Mouse (Mus musculus) megakaryocyte, embryonic 14.5 days (primary cell): ENCODE measurements around the gene Slc25a21. TPM values are rescaled to one million over a fixed set of nuclear protein-coding genes. Genes with fewer than 3 reads are reported as not detected.

ENCODE experiments used
- H3K27me3 ChIP-seq: replicated peaks from 2 replicates; pipeline ENCODE3; 2012; ENCODE audit warnings: inconsistent platforms
- H3K36me3 ChIP-seq: replicated peaks from 2 replicates; pipeline ENCODE3; 2012; ENCODE audit warnings: low read length, inconsistent platforms, mixed read lengths
- H3K4me1 ChIP-seq: 2 replicates; pipeline ENCODE4 v1.6.1; 2012; ENCODE audit warnings: inconsistent platforms
- H3K4me3 ChIP-seq: replicated peaks from 2 replicates; pipeline ENCODE3; 2012; ENCODE audit warnings: moderate library complexity, mild to moderate bottlenecking, inconsistent platforms
- H3K9me3 ChIP-seq: 2 replicates; pipeline ENCODE4 v1.6.1; 2012; ENCODE audit warnings: inconsistent platforms
- FLI1 ChIP-seq: IDR thresholded peaks from 2 replicates; pipeline ENCODE4 v1.6.1; 2012; ENCODE audit warnings: low read length, inconsistent platforms, mixed read lengths
- GATA1 ChIP-seq: IDR thresholded peaks from 3 replicates; pipeline ENCODE4 v1.6.1; 2012; ENCODE audit warnings: mixed read lengths, low read length, inconsistent platforms, borderline replicate concordance
- polyA plus RNA-seq: library from polyadenylated mRNA; stranded (reverse); fragments of >175 nt; gene quantifications from 2 replicates; pipeline ENCODE4 v1.2.3, GENCODE M21; 2012; ENCODE audit warnings: low replicate concordance; ENCODE audit not compliant: insufficient read depth

Gene Slc25a21
- polyA plus RNA-seq, 1 experiment, result 0.18 TPM

- Histone ChIP-seq H3K4me1 (no peaks in the 10 kb centered on the region), H3K27me3 (no peaks in the 10 kb centered on the region), H3K36me3 (no peaks in the 10 kb centered on the region), H3K9me3 (peaks cover 5% of the 10 kb centered on the region; the same call in 1 of the 2 replicates), H3K4me3 (no peak overlapping the region)
- TF ChIP-seq GATA1 (no peak), FLI1 (no peak)
Measured at GRCm38 (mm10) chr12:56897221-56897937, 299.9 kb downstream of the Slc25a21 start.

- no peak overlapping the region for H3K4me3 ChIP-seq
- peaks cover 5% of the 10 kb centered on the region; the same call in 1 of the 2 replicates for H3K9me3 ChIP-seq
- H3K36me3 ChIP-seq, result no peaks in the 10 kb centered on the region
- TF ChIP-seq GATA1 (no peak), FLI1 (no peak)
- H3K27me3 ChIP-seq, result no peaks in the 10 kb centered on the region
- no peaks in the 10 kb centered on the region for H3K4me1 ChIP-seq
Measured at GRCm38 (mm10) chr12:56894963-56895362, 302.3 kb downstream of the Slc25a21 start.

- Histone ChIP-seq H3K36me3 (no peaks in the 10 kb centered on the region), H3K27me3 (no peaks in the 10 kb centered on the region), H3K4me3 (no peak overlapping the region), H3K9me3 (peaks cover 8% of the 10 kb centered on the region), H3K4me1 (no peaks in the 10 kb centered on the region)
- TF ChIP-seq GATA1, result no peak
- TF ChIP-seq FLI1, result no peak
Measured at GRCm38 (mm10) chr12:56890891-56891726, 306.2 kb downstream of the Slc25a21 start.

- H3K9me3 ChIP-seq, result peaks cover 5% of the 10 kb centered on the region; the same call in 1 of the 2 replicates
- no peaks in the 10 kb centered on the region for H3K4me1 ChIP-seq
- H3K4me3 ChIP-seq, result no peak overlapping the region
- no peaks in the 10 kb centered on the region for H3K36me3 ChIP-seq
- no peaks in the 10 kb centered on the region for H3K27me3 ChIP-seq
- TF ChIP-seq FLI1 (no peak), GATA1 (no peak)
Measured at GRCm38 (mm10) chr12:56877796-56878195, 319.5 kb downstream of the Slc25a21 start.

- Histone ChIP-seq H3K27me3 (no peaks in the 10 kb centered on the region), H3K36me3 (no peaks in the 10 kb centered on the region), H3K4me1 (no peaks in the 10 kb centered on the region), H3K9me3 (peaks cover 4% of the 10 kb centered on the region; the same call in 1 of the 2 replicates), H3K4me3 (no peak overlapping the region)
- no peak for TF ChIP-seq FLI1
- no peak for TF ChIP-seq GATA1
Measured at GRCm38 (mm10) chr12:56876549-56876948, 320.7 kb downstream of the Slc25a21 start.

- TF ChIP-seq FLI1 (no peak), GATA1 (no peak)
- no peak overlapping the region for H3K4me3 ChIP-seq
- no peaks in the 10 kb centered on the region for H3K4me1 ChIP-seq
- H3K36me3 ChIP-seq, result no peaks in the 10 kb centered on the region
- peaks cover 4% of the 10 kb centered on the region; the same call in 1 of the 2 replicates for H3K9me3 ChIP-seq
- H3K27me3 ChIP-seq, result no peaks in the 10 kb centered on the region
Measured at GRCm38 (mm10) chr12:56873204-56873603, 324.1 kb downstream of the Slc25a21 start.

GRCm38 (mm10) chr12:56870569-56870968, 326.7 kb downstream of the Slc25a21 start:
- Histone ChIP-seq H3K9me3 (peaks cover 4% of the 10 kb centered on the region; the same call in 1 of the 2 replicates), H3K36me3 (no peaks in the 10 kb centered on the region), H3K4me3 (no peak overlapping the region), H3K4me1 (no peaks in the 10 kb centered on the region), H3K27me3 (no peaks in the 10 kb centered on the region)
- TF ChIP-seq FLI1 (no peak), GATA1 (no peak)

- TF ChIP-seq GATA1 (no peak), FLI1 (no peak)
- Histone ChIP-seq H3K36me3 (no peaks in the 10 kb centered on the region), H3K4me3 (no peak overlapping the region), H3K27me3 (no peaks in the 10 kb centered on the region), H3K4me1 (no peaks in the 10 kb centered on the region), H3K9me3 (peaks cover 7% of the 10 kb centered on the region; the same call in 1 of the 2 replicates)
Measured at GRCm38 (mm10) chr12:56863873-56864562, 333.3 kb downstream of the Slc25a21 start.

GRCm38 (mm10) chr12:56852679-56853078, 344.6 kb downstream of the Slc25a21 start:
- no peak for TF ChIP-seq GATA1
- no peak for TF ChIP-seq FLI1
- no peaks in the 10 kb centered on the region for H3K27me3 ChIP-seq
- H3K4me3 ChIP-seq, result no peak overlapping the region
- no peaks in the 10 kb centered on the region for H3K36me3 ChIP-seq
- peaks cover 6% of the 10 kb centered on the region; the same call in 1 of the 2 replicates for H3K9me3 ChIP-seq
- no peaks in the 10 kb centered on the region for H3K4me1 ChIP-seq

GRCm38 (mm10) chr12:56851464-56851863, 345.8 kb downstream of the Slc25a21 start:
- H3K9me3 ChIP-seq, result peaks cover 3% of the 10 kb centered on the region; the same call in 1 of the 2 replicates
- no peak for TF ChIP-seq FLI1
- no peak for TF ChIP-seq GATA1
- H3K4me3 ChIP-seq, result no peak overlapping the region
- H3K27me3 ChIP-seq, result no peaks in the 10 kb centered on the region
- H3K36me3 ChIP-seq, result no peaks in the 10 kb centered on the region
- no peaks in the 10 kb centered on the region for H3K4me1 ChIP-seq
